ENCODE assay signal across 10 mouse cellular contexts in genomic region chr3:87996971-87997614, GRCm38 (mm10). TPM values are rescaled to one million over a fixed set of nuclear protein-coding genes. Genes with fewer than 3 reads are reported as not detected.
DNase-seq lines count a peak whose midpoint lies in the region; ATAC-seq lines count a peak whose summit lies in the region.
"Had no signal": no experiment of that assay in that cellular context is flagged by ENCODE, and none has a peak within 500 bp of the region (broad histone marks: within the 10 kb centered on the region; RNA-seq: fewer than 3 reads in every experiment).

No protein-coding gene starts in this region.

- H3K36me3 ChIP-seq in heart, embryonic 16.5 days (ENCODE audit: control insufficient read depth, insufficient read depth) = no peaks in the 10 kb centered on the region
- H3K36me3 ChIP-seq in neural tube, embryonic 13.5 days = no peaks in the 10 kb centered on the region

- peaks cover 18% of the 10 kb centered on the region for H3K4me1 ChIP-seq in heart, embryonic 16.5 days (ENCODE audit: control insufficient read depth, insufficient read depth, low read length)
- H3K4me1 ChIP-seq in neural tube, embryonic 13.5 days (replicated peaks) = peaks cover 41% of the 10 kb centered on the region

- H3K27ac ChIP-seq in heart, embryonic 16.5 days (ENCODE audit: low read length) = no peak overlapping the region
- H3K27ac ChIP-seq in neural tube, embryonic 13.5 days (replicated peaks) = no peak overlapping the region

- ATAC-seq in heart, embryonic 16.5 days (replicated peaks; ENCODE audit: extremely low read depth, insufficient read depth, low FRiP score) = no peak
- ATAC-seq in neural tube, embryonic 13.5 days (ENCODE audit: low read depth) = no peak
- ATAC-seq in erythroid progenitor cell, adult 5-6 weeks (replicated peaks; ENCODE audit: low FRiP score, poor library complexity, severe bottlenecking) = no peak

- WGBS in heart, embryonic 16.5 days = under 1% methylated on average over 49 of the region's 49 CpGs
- under 1% methylated on average over 49 of the region's 49 CpGs for WGBS in neural tube, embryonic 13.5 days

- peak overlapping the region; percentile 46 for H3K4me3 ChIP-seq in heart, embryonic 16.5 days (ENCODE audit: low read length)
- H3K4me3 ChIP-seq in neural tube, embryonic 13.5 days = peak overlapping the region; percentile 41

- H3K4me2 ChIP-seq in heart, embryonic 16.5 days (ENCODE audit: low read depth, low read length) = peak overlapping the region; percentile 60
- peak overlapping the region; percentile 72 for H3K4me2 ChIP-seq in neural tube, embryonic 13.5 days

- peak; percentile 66 for DNase-seq in embryo, embryonic 11 days
- DNase-seq in embryo, embryonic 10.5 days (ENCODE audit: low spot score) = no peak
- DNase-seq in ZHBTc4 (ENCODE audit: low read depth, low spot score) (peak; percentile 83), liver (peak; percentile 31)
- DNase-seq in frontal cortex, postnatal 25 days (ENCODE audit: low spot score in 2 of 2) = no peak

- peaks cover 100% of the 10 kb centered on the region for H3K27me3 ChIP-seq in heart, embryonic 16.5 days (ENCODE audit: control insufficient read depth, insufficient read depth, low read length)
- peaks cover 99% of the 10 kb centered on the region for H3K27me3 ChIP-seq in neural tube, embryonic 13.5 days

- H3K9ac ChIP-seq in heart, embryonic 16.5 days (ENCODE audit: low read length) = peak overlapping the region; percentile 53
- H3K9ac ChIP-seq in neural tube, embryonic 13.5 days = peak overlapping the region; percentile 69

- H3K9me3 ChIP-seq in heart, embryonic 16.5 days (replicated peaks; ENCODE audit: control insufficient read depth, low read length) = no peaks in the 10 kb centered on the region
- no peaks in the 10 kb centered on the region for H3K9me3 ChIP-seq in neural tube, embryonic 13.5 days

RNA-seq across cellular contexts. Expression of gene Bcan, which starts 2.9 kb away (rescaled TPM):
- polyA plus RNA-seq in heart, embryonic 16.5 days (2015; fragmentation: Nextera tagmentation; extraction: Ambion mirVana) = 0.13 and 0.47 TPM in 2 replicates
- polyA plus RNA-seq in neural tube, embryonic 13.5 days (2015; fragmentation: Nextera tagmentation; extraction: Ambion mirVana) = 37.8 and 41.3 TPM in 2 replicates
- not detected in 2 replicates for total RNA-seq in erythroid progenitor cell, adult 5-6 weeks (2015; ENCODE audit: low replicate concordance)
- total RNA-seq in erythroid progenitor cell, adult 5-6 weeks (2017; ENCODE audit: low replicate concordance) = not detected in 2 replicates

RNA-seq across cellular contexts. Expression of gene Nes, which starts 26.2 kb away (rescaled TPM):
- polyA plus RNA-seq in heart, embryonic 16.5 days (2015; fragmentation: Nextera tagmentation; extraction: Ambion mirVana) = 9.5 and 13.4 TPM in 2 replicates
- 44.1 and 47.1 TPM in 2 replicates for polyA plus RNA-seq in neural tube, embryonic 13.5 days (2015; fragmentation: Nextera tagmentation; extraction: Ambion mirVana)
- not detected in 2 replicates for total RNA-seq in erythroid progenitor cell, adult 5-6 weeks (2015; ENCODE audit: low replicate concordance)
- total RNA-seq in erythroid progenitor cell, adult 5-6 weeks (2017; ENCODE audit: low replicate concordance) = not detected in 2 replicates

RNA-seq across cellular contexts. Expression of gene Hapln2, which starts 30.3 kb away (rescaled TPM):
- polyA plus RNA-seq in heart, embryonic 16.5 days (2015; fragmentation: Nextera tagmentation; extraction: Ambion mirVana) = 0.18 TPM in 1 of 2 replicates, not detected in the other
- 0.36 and 0.40 TPM in 2 replicates for polyA plus RNA-seq in neural tube, embryonic 13.5 days (2015; fragmentation: Nextera tagmentation; extraction: Ambion mirVana)
- not detected in 2 replicates for total RNA-seq in erythroid progenitor cell, adult 5-6 weeks (2015; ENCODE audit: low replicate concordance)
- not detected in 2 replicates for total RNA-seq in erythroid progenitor cell, adult 5-6 weeks (2017; ENCODE audit: low replicate concordance)
- total RNA-seq: CH12.LX; heart, postnatal 10 days had no signal

RNA-seq across cellular contexts. Expression of gene Gpatch4, which starts 45.8 kb away (rescaled TPM):
- 19.3 and 21.3 TPM in 2 replicates for polyA plus RNA-seq in heart, embryonic 16.5 days (2015; fragmentation: Nextera tagmentation; extraction: Ambion mirVana)
- polyA plus RNA-seq in neural tube, embryonic 13.5 days (2015; fragmentation: Nextera tagmentation; extraction: Ambion mirVana) = 29.5 and 30.3 TPM in 2 replicates
- total RNA-seq in erythroid progenitor cell, adult 5-6 weeks (2015; ENCODE audit: low replicate concordance) = 3.6 and 8.4 TPM in 2 replicates
- 3.6 and 5.4 TPM in 2 replicates for total RNA-seq in erythroid progenitor cell, adult 5-6 weeks (2017; ENCODE audit: low replicate concordance)

RNA-seq across cellular contexts. Expression of gene Crabp2, which starts 48.6 kb away (rescaled TPM):
- 7.8 and 10.1 TPM in 2 replicates for polyA plus RNA-seq in heart, embryonic 16.5 days (2015; fragmentation: Nextera tagmentation; extraction: Ambion mirVana)
- 193 and 205 TPM in 2 replicates for polyA plus RNA-seq in neural tube, embryonic 13.5 days (2015; fragmentation: Nextera tagmentation; extraction: Ambion mirVana)
- not detected in 2 replicates for total RNA-seq in erythroid progenitor cell, adult 5-6 weeks (2015; ENCODE audit: low replicate concordance)
- total RNA-seq in erythroid progenitor cell, adult 5-6 weeks (2017; ENCODE audit: low replicate concordance) = not detected in 2 replicates

Comparison
In these comparisons a context has a peak if more than half of its experiments do, and no peak if none do; other contexts are left out.
1. DNase-seq: peak in embryo, embryonic 11 days (single experiment), ZHBTc4 (single experiment) and liver (single experiment); none in embryo, embryonic 10.5 days (single experiment) and frontal cortex, postnatal 25 days (0 of 2).
2. RNA of gene Bcan, which starts 2.9 kb away (polyA plus RNA-seq): 37.8 to 41.3 TPM in neural tube, embryonic 13.5 days; 0.13 to 0.47 TPM in heart, embryonic 16.5 days; every median in the first group is over 10 times any median in the second.